Mouse (Mus musculus) kidney, embryonic 15.5 days (tissue): ENCODE results near the gene Arrdc1. TPM values are rescaled to one million over a fixed set of nuclear protein-coding genes. Genes with fewer than 3 reads are reported as not detected.
A peak's percentile ranks its signal among the peaks of the same experiment; 100 is the strongest.
"Not testable (repeated sequence)": the region's sequence is repeated elsewhere in the genome, so short reads cannot be mapped to it uniquely, and the experiment has no call there.

Experiments used
- ATAC-seq: fragments of 200-750 bp; cut with Nextera tagmentation; replicated peaks from 2 replicates; pipeline ENCODE4 v1.8.0; 2017; ENCODE audit warnings: moderate TSS enrichment; ENCODE audit not compliant: low FRiP score
- H3K27ac ChIP-seq: fragments of 300-500 bp; sonication (generic); 2 replicates; pipeline ENCODE4 v1.5.1; 2015; ENCODE audit warnings: mild to moderate bottlenecking, inconsistent platforms
- H3K27me3 ChIP-seq: fragments of 300-500 bp; sonication (generic); 2 replicates; pipeline ENCODE4 v1.6.1; 2015; ENCODE audit warnings: inconsistent platforms
- H3K36me3 ChIP-seq: fragments of 300-500 bp; sonication (generic); 2 replicates; pipeline ENCODE4 v1.6.1; 2015; ENCODE audit warnings: inconsistent platforms
- H3K4me1 ChIP-seq: fragments of 300-500 bp; sonication (generic); 2 replicates; pipeline ENCODE4 v1.6.1; 2015; ENCODE audit warnings: inconsistent platforms
- H3K4me2 ChIP-seq: fragments of 300-500 bp; sonication (generic); 2 replicates; pipeline ENCODE4 v1.6.1; 2015; ENCODE audit warnings: moderate library complexity, mild to moderate bottlenecking, inconsistent platforms
- H3K4me3 ChIP-seq: fragments of 300-500 bp; sonication (generic); replicated peaks from 2 replicates; pipeline ENCODE4 v1.5.1; 2015; ENCODE audit warnings: mild to moderate bottlenecking, inconsistent platforms
- H3K9ac ChIP-seq: fragments of 300-500 bp; sonication (generic); 2 replicates; pipeline ENCODE4 v1.6.1; 2015; ENCODE audit warnings: mild to moderate bottlenecking, inconsistent platforms
- H3K9me3 ChIP-seq: fragments of 300-500 bp; sonication (generic); replicated peaks from 2 replicates; pipeline ENCODE4 v1.6.1; 2016; ENCODE audit warnings: inconsistent platforms
- WGBS: fragments of 180-500 bp; shearing (Covaris S2); methylation state at CpG from one replicate; pipeline ENCODE4 v1.1.7; 2015; ENCODE audit warnings: mixed read lengths; 5-methylcytosine and 5-hydroxymethylcytosine counted together
- polyA plus RNA-seq: library from polyadenylated mRNA; unstranded; fragments of >200 nt; fragmentation: Nextera tagmentation; extraction: Ambion mirVana; gene quantifications from 2 replicates; pipeline ENCODE4 v1.2.1, GENCODE M21; 2015

Arrdc1 gene
- polyA plus RNA-seq, 1 experiment from 2014 or later: 48.5 TPM

DNA sequence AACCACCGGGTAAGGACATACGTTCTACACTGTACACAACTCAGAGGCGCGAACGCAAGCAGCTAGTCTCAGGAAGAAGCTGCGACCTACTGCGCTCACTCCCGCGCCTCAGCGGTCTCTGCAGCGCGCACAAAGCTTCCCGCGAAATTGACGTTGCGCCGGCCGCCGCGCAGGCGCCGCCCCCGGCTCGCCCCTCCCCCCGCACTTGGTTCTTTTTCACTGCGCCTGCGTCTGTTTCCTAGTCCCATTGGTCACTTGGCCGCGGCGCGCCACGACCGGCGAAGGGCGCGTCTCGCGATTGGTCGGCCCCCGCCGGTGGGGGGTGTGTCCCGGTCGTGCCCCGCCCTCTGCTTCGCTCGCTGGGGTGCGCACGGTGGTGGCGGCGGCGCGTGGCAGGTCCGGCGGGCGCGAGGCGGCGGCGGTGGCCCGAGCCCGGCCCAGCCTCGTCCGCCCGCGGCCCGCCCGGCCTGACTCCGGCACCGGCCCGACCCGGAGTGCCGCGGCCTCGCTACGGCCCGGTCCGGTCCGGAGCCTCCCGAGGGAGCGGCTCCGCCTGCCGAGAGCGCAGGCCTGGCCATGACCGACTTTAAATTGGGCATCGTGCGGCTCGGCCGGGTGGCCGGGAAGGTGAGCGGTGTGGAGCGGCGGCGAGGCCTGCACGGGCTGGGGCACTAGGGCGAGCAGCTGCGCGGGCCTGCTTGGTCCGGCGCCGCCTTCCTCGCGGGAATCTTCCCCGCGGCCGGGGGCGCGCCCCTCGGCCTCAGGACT is 14.6 kb upstream of the Arrdc1 start, which contains the start of gene Zmynd19:
TSS of gene Zmynd19 (plus strand) at position 372 of the 768 bp plus-strand sequence.
- Histone ChIP-seq H3K27me3 (no peaks in the 10 kb centered on the region), H3K27ac (peak within 1 kb of the TSS; percentile 78), H3K4me3 (peak within 1 kb of the TSS; percentile 69), H3K4me2 (peak within 1 kb of the TSS; percentile 78), H3K36me3 (peaks cover 30% of the 10 kb centered on the region), H3K4me1 (peaks cover 16% of the 10 kb centered on the region), H3K9me3 (no peaks in the 10 kb centered on the region), H3K9ac (peak within 1 kb of the TSS; percentile 80)
- ATAC-seq: peak; percentile 99
- WGBS: under 1% methylated on average over 99 of the region's 108 CpGs

DNA sequence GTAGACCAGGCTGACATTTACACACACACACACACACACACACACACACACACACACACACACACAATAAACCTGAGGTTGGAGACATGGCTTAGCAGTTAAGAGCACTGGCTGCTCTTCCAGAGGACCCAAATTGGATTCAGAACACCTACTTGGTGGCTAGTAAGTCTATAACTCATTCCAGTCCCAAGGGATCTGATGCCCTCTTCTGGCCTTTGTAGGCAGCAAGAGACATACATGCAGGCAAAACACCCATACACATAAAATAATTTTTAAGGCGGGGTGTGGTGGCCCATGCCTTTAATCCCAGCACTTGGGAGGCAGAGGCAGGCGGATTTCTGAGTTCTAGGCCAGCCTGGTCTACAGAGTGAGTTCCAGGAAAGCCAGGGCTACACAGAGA is 9.3 kb upstream of the Arrdc1 start:
- H3K4me1 ChIP-seq, H3K27ac ChIP-seq, H3K36me3 ChIP-seq, H3K4me2 ChIP-seq, ATAC-seq, H3K9me3 ChIP-seq, H3K9ac ChIP-seq, H3K4me3 ChIP-seq, H3K27me3 ChIP-seq: not testable (repeated sequence)
- 52% methylated on average over 2 of the region's 2 CpGs for WGBS

DNA sequence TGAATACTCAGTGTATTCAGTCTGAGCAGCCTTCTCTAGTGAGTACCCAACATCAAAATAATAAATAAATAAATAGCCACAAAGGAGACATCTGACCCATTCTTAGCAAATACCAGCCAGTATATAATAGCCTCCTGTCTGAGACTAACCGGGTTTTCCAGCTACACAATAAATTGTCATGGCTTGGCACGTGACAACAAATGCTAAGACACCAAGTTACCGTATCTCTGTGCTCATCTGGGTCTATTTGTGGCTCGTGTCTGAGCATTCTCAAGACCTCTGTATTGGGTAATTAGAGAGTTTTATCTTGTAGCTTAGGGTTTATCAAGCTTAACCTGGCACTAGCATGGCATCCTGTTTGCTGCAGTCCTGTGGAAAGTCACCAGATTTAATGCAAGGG is 7.0 kb upstream of the Arrdc1 start:
- no peak for ATAC-seq
- Histone ChIP-seq H3K9me3 (no peaks in the 10 kb centered on the region), H3K36me3 (no peaks in the 10 kb centered on the region), H3K27ac (no peak overlapping the region), H3K4me1 (no peaks in the 10 kb centered on the region), H3K4me2 (no peak overlapping the region), H3K4me3 (no peak overlapping the region), H3K27me3 (0 out of 2 replicates have a peak, but pooled peaks cover under 1% of the 10 kb centered on the region), H3K9ac (no peak overlapping the region)
- 69% methylated on average over 4 of the region's 4 CpGs for WGBS

DNA sequence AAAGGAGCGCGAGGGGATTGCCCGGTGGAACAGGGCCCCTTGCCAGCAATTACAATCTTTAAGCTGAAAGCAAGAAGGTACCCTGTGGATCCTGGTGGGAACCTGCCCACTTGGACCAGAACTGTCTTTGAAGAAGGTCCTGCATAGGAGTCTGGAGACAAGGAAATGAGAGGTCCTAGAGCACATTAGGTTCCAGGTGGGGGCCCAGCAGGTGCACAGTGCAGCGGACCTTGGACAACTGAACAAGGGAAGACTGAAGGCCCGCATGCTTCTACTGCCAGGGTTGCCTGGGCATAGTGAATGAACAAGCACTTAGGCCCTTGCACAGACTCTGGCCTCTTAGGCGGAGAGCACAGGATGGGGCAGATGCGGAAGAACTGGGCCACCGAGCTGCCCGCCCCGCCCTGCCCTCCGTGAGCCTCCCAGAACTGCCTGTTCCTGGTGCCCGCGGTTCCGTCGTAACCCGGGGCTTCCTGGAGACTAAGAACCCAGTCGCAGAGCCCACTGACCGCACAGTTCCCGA is 550 bp downstream of the Arrdc1 start:
- peak; percentile 75 for ATAC-seq
- H3K27me3 ChIP-seq: 0 out of 2 replicates have a peak, but pooled peaks cover 3% of the 10 kb centered on the region
- H3K4me3 ChIP-seq: peak overlapping the region; percentile 76
- H3K9ac ChIP-seq: peak overlapping the region; percentile 73
- H3K4me1 ChIP-seq: peaks cover 23% of the 10 kb centered on the region
- no peaks in the 10 kb centered on the region for H3K36me3 ChIP-seq
- WGBS: 4% methylated on average over 15 of the region's 19 CpGs
- H3K27ac ChIP-seq: peak overlapping the region; percentile 89
- H3K4me2 ChIP-seq: peak overlapping the region; percentile 98
- no peaks in the 10 kb centered on the region for H3K9me3 ChIP-seq

DNA sequence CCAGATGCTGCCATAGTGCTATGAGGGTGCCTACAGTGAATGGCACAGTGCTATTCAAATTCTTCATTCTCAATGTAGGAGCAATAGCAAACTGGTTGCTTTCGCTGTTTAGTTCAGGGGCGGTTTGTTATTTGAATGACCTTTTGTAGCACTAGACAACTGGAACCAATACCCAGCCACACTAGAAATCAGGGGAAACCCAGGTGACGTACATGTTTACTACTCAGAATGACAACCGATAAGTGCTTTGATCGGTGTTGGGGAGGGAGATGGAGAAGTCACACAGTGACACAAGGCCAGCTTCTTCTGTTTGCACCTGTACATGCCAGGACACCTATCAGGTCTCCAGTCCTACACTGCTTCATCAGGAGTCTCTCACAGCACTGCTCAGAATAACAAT is 5.5 kb downstream of the Arrdc1 start:
- ATAC-seq: no peak
- Histone ChIP-seq H3K27ac (peak overlapping the region; percentile 83; the same call in 1 of the 2 replicates), H3K4me1 (peaks cover 29% of the 10 kb centered on the region), H3K4me2 (no peak overlapping the region), H3K9ac (no peak overlapping the region), H3K9me3 (no peaks in the 10 kb centered on the region), H3K36me3 (peaks cover 5% of the 10 kb centered on the region; the same call in 1 of the 2 replicates), H3K27me3 (no peaks in the 10 kb centered on the region), H3K4me3 (no peak overlapping the region)
- 94% methylated on average over 5 of the region's 5 CpGs for WGBS

DNA sequence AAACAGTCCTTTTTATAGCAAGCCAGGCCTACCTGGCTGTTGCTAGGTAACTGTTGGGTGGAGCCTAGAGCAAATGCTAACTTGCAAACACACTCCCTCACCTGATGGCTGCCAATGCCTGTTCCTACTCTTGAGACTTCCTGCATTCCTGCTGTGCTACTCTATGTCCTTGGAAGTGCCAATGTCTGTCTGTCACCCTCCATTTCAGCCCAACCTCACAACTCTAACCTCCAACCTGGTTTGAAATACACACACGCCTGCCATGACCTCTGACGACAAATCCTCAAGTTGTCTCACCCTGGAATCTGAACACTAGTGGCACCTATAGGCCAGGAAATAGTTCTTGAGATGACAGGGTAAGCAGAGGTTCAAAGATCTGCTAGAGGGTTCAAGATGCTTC is 5.9 kb downstream of the Arrdc1 start:
- Histone ChIP-seq H3K4me3 (no peak overlapping the region), H3K9me3 (no peaks in the 10 kb centered on the region), H3K27ac (peak overlapping the region; percentile 83)

DNA sequence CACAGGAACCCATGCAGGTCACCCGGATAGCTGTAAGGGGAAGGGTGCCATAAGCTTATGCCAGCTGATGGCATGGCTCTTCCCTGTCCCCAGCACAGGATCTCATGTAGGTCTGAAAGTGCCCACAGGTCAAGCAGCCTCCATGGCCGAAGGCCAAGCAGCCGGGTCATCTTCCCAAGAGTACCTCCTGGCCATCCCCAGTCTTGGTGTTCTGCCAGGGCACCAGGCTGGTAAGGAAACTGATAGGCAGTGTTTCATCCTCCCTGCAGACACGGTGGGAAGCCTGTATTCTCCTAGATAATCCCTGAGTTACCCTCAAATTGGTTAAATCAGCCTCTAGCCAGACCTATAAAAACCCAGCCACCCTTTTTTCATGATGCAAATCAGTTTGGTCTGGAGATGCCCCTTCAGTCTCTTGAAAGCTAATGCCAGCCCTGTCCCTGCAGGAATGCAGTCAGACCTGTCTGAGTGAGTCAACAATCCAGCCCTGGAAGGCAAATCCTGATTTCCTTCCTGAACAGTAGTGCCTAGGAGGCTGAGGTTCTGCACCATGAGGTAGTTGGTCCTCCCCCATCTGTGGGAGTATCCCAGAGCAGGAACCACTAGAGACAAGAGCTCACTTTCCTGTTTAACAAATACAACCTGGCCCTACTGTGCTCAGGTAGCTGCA is 7.1 kb downstream of the Arrdc1 start:
- Histone ChIP-seq H3K4me1 (peaks cover 15% of the 10 kb centered on the region), H3K27me3 (no peaks in the 10 kb centered on the region), H3K27ac (peak overlapping the region; percentile 83), H3K9me3 (no peaks in the 10 kb centered on the region), H3K4me3 (no peak overlapping the region), H3K9ac (no peak overlapping the region), H3K4me2 (no peak overlapping the region), H3K36me3 (peaks cover 5% of the 10 kb centered on the region; the same call in 1 of the 2 replicates)
- ATAC-seq: peak; percentile 88
- WGBS: 65% methylated on average over 4 of the region's 4 CpGs

More for the DNA sequence above, 5.9 kb downstream of the Arrdc1 start:
- Histone ChIP-seq H3K36me3 (peaks cover 5% of the 10 kb centered on the region; the same call in 1 of the 2 replicates), H3K4me2 (no peak overlapping the region), H3K9ac (no peak overlapping the region), H3K4me1 (peaks cover 24% of the 10 kb centered on the region), H3K27me3 (no peaks in the 10 kb centered on the region)
- no peak for ATAC-seq
- WGBS: 56% methylated on average over 2 of the region's 2 CpGs

DNA sequence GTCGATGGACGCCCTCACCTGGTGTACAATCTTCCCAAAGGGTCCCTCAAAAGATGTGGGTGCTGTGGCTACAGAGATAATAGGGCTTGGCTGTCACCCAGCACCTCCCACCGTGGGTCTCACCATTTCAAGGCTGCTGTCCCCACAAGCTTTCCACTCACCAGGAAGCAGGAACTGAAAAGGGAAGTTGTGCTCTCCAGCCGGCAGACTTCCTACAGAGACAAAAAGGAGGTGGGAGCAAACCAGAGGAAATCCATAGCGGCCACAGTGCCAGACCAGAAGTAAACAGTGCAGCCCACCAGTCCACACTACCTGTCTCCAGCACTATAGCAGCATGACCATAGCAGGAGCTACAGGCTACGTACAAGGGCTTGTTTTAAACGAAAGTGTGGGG is 8.1 kb downstream of the Arrdc1 start:
- no peak for ATAC-seq
- Histone ChIP-seq H3K4me3 (no peak overlapping the region), H3K4me1 (peaks cover 15% of the 10 kb centered on the region), H3K9ac (no peak overlapping the region), H3K36me3 (peaks cover 5% of the 10 kb centered on the region; the same call in 1 of the 2 replicates), H3K4me2 (no peak overlapping the region), H3K9me3 (no peaks in the 10 kb centered on the region), H3K27me3 (no peaks in the 10 kb centered on the region), H3K27ac (0 out of 2 replicates have a peak overlapping the region, but pooled peaks have one; percentile 2)
- WGBS: 69% methylated on average over 7 of the region's 7 CpGs

DNA sequence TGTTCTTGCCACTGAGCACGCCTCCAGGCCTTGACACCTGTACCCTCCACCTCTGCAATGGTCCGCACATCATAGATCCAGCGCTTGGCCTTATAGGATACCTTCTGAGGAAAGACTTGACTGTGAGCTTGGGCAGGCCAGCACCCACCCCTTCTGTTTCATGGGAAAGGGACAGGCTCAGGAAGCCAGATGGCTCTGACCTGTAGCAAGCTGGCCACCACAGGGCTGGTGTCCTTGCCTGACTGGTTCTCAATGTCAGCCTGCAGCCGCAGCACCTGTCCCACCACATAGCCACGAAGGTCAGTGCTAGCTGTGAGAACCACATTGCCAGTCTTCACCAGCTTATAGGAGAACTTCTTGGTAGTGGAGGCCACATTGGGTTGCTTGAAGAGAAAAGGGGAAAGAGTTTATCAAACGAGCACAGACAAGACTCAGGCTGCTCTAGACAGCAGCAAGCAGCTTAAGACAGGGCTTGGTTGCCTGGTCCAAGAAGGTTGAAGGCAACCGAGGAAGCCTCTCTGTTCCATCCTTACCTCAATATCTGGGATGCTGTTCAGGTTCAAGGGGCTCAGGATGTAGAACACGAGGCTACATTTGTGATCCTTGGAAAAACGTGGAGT is 8.6 kb downstream of the Arrdc1 start:
- H3K36me3 ChIP-seq: peaks cover 5% of the 10 kb centered on the region; the same call in 1 of the 2 replicates
- 87% methylated on average over 9 of the region's 9 CpGs for WGBS
- no peaks in the 10 kb centered on the region for H3K9me3 ChIP-seq
- no peak for ATAC-seq
- H3K4me2 ChIP-seq: no peak overlapping the region
- H3K27me3 ChIP-seq: no peaks in the 10 kb centered on the region
- peaks cover 15% of the 10 kb centered on the region for H3K4me1 ChIP-seq
- H3K27ac ChIP-seq: no peak overlapping the region
- H3K9ac ChIP-seq: no peak overlapping the region
- H3K4me3 ChIP-seq: no peak overlapping the region

DNA sequence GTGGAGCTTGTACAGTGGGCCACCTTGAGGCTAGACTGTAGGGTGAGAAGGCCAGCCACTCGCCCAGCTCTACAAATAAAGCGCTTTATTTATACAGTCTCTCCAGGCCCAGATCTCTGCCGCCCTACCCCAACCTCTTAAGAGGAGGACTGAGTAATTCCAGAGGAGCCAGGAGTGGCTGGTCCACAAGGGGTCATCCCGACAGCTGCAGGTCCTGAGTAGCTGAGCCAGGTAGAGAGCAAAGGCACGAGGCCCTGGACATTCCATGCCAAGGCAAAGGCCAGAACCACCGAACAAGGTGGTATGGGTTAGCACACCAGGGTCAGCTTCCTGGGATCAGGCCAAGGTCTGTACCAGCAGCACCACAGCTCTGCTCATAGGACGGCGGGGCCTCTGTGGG is 9.8 kb downstream of the Arrdc1 start:
- Histone ChIP-seq H3K9me3 (no peaks in the 10 kb centered on the region), H3K4me3 (no peak overlapping the region), H3K36me3 (peaks cover 5% of the 10 kb centered on the region; the same call in 1 of the 2 replicates), H3K4me1 (peaks cover 15% of the 10 kb centered on the region), H3K27me3 (no peaks in the 10 kb centered on the region), H3K4me2 (no peak overlapping the region), H3K9ac (no peak overlapping the region), H3K27ac (no peak overlapping the region)
- ATAC-seq: no peak
- WGBS: 88% methylated on average over 8 of the region's 8 CpGs

DNA sequence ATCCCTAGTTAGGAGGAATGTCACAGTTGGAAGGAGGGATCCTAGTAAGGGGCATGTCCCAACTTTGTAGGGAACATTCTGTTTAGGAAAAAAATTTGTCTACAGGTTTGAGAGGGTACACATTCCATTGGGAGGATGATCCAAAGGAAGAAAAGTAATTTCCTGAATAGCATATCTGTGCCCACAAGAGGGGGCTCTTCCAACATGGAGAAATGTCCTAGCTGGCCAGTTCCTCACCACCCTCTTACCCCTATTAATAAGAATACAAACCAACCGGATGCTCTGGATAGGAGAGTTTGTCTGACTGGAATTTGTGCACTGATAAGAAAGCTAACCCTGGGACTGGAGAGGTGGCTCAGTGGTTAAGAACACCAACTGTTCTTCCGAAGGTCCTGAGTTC is 11.5 kb downstream of the Arrdc1 start:
- Histone ChIP-seq H3K9me3 (no peaks in the 10 kb centered on the region), H3K4me3 (no peak overlapping the region), H3K9ac (no peak overlapping the region), H3K4me1 (peaks cover 15% of the 10 kb centered on the region), H3K4me2 (no peak overlapping the region), H3K27me3 (no peaks in the 10 kb centered on the region), H3K36me3 (peaks cover 5% of the 10 kb centered on the region; the same call in 1 of the 2 replicates), H3K27ac (no peak overlapping the region)
- 58% methylated on average over 2 of the region's 2 CpGs for WGBS
- ATAC-seq: no peak

DNA sequence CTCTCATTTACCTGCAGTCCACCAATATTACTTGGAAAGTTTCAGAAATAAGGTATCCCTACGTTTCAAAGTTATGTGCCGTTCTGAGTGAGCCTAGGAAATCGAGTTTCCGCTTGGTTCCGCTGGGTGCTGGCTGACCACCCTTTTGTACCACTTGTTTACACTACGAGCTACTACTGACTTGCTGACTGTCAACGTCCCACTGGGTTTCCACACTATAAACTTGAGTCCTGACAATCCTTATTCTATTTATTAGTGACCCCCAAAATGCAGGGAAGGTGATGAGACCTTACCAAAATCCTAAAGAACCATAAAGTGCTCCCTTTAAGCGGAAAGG is 15.2 kb downstream of the Arrdc1 start:
- WGBS: 8% methylated on average over 8 of the region's 8 CpGs
- peak; percentile 68 for ATAC-seq
- H3K27me3 ChIP-seq: no peaks in the 10 kb centered on the region
- H3K4me1 ChIP-seq: peaks cover 12% of the 10 kb centered on the region
- H3K9me3 ChIP-seq: no peaks in the 10 kb centered on the region
- peak overlapping the region; percentile 57 for H3K4me2 ChIP-seq
- H3K27ac ChIP-seq: peak overlapping the region; percentile 74
- H3K36me3 ChIP-seq: 0 out of 2 replicates have a peak, but pooled peaks cover 5% of the 10 kb centered on the region
- H3K4me3 ChIP-seq: peak overlapping the region; percentile 93
- peak overlapping the region; percentile 99 for H3K9ac ChIP-seq
